ENCODE assay signal across 23 mouse cellular contexts in genomic region chr13:54957281-54957680, GRCm38 (mm10). TPM values are rescaled to one million over a fixed set of nuclear protein-coding genes. Genes with fewer than 3 reads are reported as not detected.
A peak's percentile ranks its signal among the peaks of the same experiment; 100 is the strongest.
DNase-seq lines count a peak whose midpoint lies in the region; ATAC-seq and TF ChIP-seq lines count a peak whose summit lies in the region.
"Had no signal": no experiment of that assay in that cellular context is flagged by ENCODE, and none has a peak within 500 bp of the region (broad histone marks: within the 10 kb centered on the region; RNA-seq: fewer than 3 reads in every experiment).

No protein-coding gene starts in this region.

- H3K9ac ChIP-seq in embryonic facial prominence, embryonic 11.5 days (replicated peaks; ENCODE audit: low read length) = no peak overlapping the region

- peaks cover 10% of the 10 kb centered on the region for H3K27me3 ChIP-seq in embryonic facial prominence, embryonic 11.5 days (ENCODE audit: control insufficient read depth, insufficient read depth, low read length)
- peaks cover 99% of the 10 kb centered on the region for H3K27me3 ChIP-seq in embryonic facial prominence, embryonic 10.5 days (replicated peaks; ENCODE audit: low read depth, poor library complexity, severe bottlenecking)

- no peak for TF ChIP-seq CTCF in layer of hippocampus, adult 2 months (conservative IDR thresholded peaks at IDR 0.05)

- H3K4me3 ChIP-seq in embryonic facial prominence, embryonic 11.5 days (ENCODE audit: low read depth, low read length) = no peak overlapping the region
- H3K4me3 ChIP-seq in embryonic facial prominence, embryonic 10.5 days = no peak overlapping the region
- no peak overlapping the region for H3K4me3 ChIP-seq in layer of hippocampus, adult 2 months

- 56% methylated on average over 7 of the region's 7 CpGs for WGBS in embryonic facial prominence, embryonic 11.5 days
- WGBS in embryonic facial prominence, embryonic 10.5 days = 65% methylated on average over 7 of the region's 7 CpGs

- no peak for ATAC-seq in embryonic facial prominence, embryonic 11.5 days (replicated peaks; ENCODE audit: insufficient number of reproducible peaks, low FRiP score, low TSS enrichment, low read depth)
- ATAC-seq: activated CD4-positive, CD25-positive, alpha-beta regulatory T cell, adult 4 months; CD4-positive, CD25-positive, alpha-beta regulatory T cell, adult 4 months; Patski had no signal

- no peaks in the 10 kb centered on the region for H3K4me1 ChIP-seq in embryonic facial prominence, embryonic 11.5 days (ENCODE audit: control insufficient read depth, insufficient read depth, low read length)
- H3K4me1 ChIP-seq in embryonic facial prominence, embryonic 10.5 days = peaks cover 47% of the 10 kb centered on the region

- no peaks in the 10 kb centered on the region for H3K36me3 ChIP-seq in embryonic facial prominence, embryonic 11.5 days (replicated peaks; ENCODE audit: control insufficient read depth, insufficient read depth, low read depth, low read length)
- no peaks in the 10 kb centered on the region for H3K36me3 ChIP-seq in embryonic facial prominence, embryonic 10.5 days (replicated peaks)
- H3K36me3 ChIP-seq: G1E had no signal

- no peak overlapping the region for H3K4me2 ChIP-seq in embryonic facial prominence, embryonic 11.5 days (ENCODE audit: low read depth, low read length)

- no peak overlapping the region for H3K27ac ChIP-seq in embryonic facial prominence, embryonic 11.5 days (replicated peaks; ENCODE audit: low read depth, low read length)
- H3K27ac ChIP-seq in embryonic facial prominence, embryonic 10.5 days (replicated peaks) = no peak overlapping the region
- peak overlapping the region; percentile 77; the same call in 1 of the 2 replicates for H3K27ac ChIP-seq in layer of hippocampus, adult 2 months

- DNase-seq in embryonic facial prominence, embryonic 11.5 days (ENCODE audit: low spot score) = peak; percentile 25
- DNase-seq in embryonic facial prominence, embryonic 10.5 days (ENCODE audit: low spot score) = no peak
- no peak for DNase-seq in layer of hippocampus, adult 2 months (ENCODE audit: low spot score in 2 of 2)
- DNase-seq in layer of hippocampus, postnatal 10 days (ENCODE audit: low spot score in 2 of 2) = no peak
- peak; percentile 52 for DNase-seq in right cerebral cortex, adult 18-20 months
- DNase-seq in right cerebral cortex, postnatal 36 days (ENCODE audit: low spot score in 2 of 2) = no peak
- peak; percentile 65 for DNase-seq in brain, adult 2 months (ENCODE audit: low read depth, low spot score)
- no peak for DNase-seq in lung, postnatal 10 days
- DNase-seq: adrenal gland, adult 2 months; adrenal gland, adult 8-10 months; adrenal gland, postnatal 10 days; adrenal gland, postnatal 14 days; adrenal gland, postnatal 25 days; adrenal gland, postnatal 36 days; B cell, adult 2 months; cerebellum, adult 11 months; cerebellum, adult 11-12 months; cerebellum, adult 18-20 months had no signal

- no peaks in the 10 kb centered on the region for H3K9me3 ChIP-seq in embryonic facial prominence, embryonic 11.5 days (replicated peaks; ENCODE audit: control insufficient read depth, low read length)
- no peaks in the 10 kb centered on the region for H3K9me3 ChIP-seq in embryonic facial prominence, embryonic 10.5 days
- H3K9me3 ChIP-seq: G1E had no signal

RNA-seq across cellular contexts. Expression of gene Unc5a, which starts 8.1 kb away (rescaled TPM):
- polyA plus RNA-seq in embryonic facial prominence, embryonic 11.5 days (2014; fragmentation: Nextera tagmentation; extraction: Ambion mirVana) = 1.0 and 1.5 TPM in 2 replicates
- polyA plus RNA-seq in embryonic facial prominence, embryonic 10.5 days (2016; fragmentation: Nextera tagmentation; extraction: Ambion mirVana) = 2.1 and 2.2 TPM in 2 replicates
- 100 to 1,000 TPM; 146 to 148 TPM for total RNA-seq in layer of hippocampus, adult 2 months (2021)
- 10 to 100 TPM; 89.8 to 92.8 TPM for total RNA-seq in layer of hippocampus, postnatal 10 days (2021)
- total RNA-seq: G1E, MEL had no signal
- polyA plus RNA-seq: Patski had no signal

Comparison
In these comparisons a context has a peak if more than half of its experiments do, and no peak if none do; other contexts are left out.
1. DNase-seq: peak in embryonic facial prominence, embryonic 11.5 days (single experiment), right cerebral cortex, adult 18-20 months (single experiment) and brain, adult 2 months (single experiment); none in embryonic facial prominence, embryonic 10.5 days (single experiment), layer of hippocampus, adult 2 months (0 of 2), layer of hippocampus, postnatal 10 days (0 of 2), right cerebral cortex, postnatal 36 days (0 of 2) and lung, postnatal 10 days (single experiment).